Mouse (Mus musculus) monocyte, adult 5-6 weeks (primary cell): ENCODE measurements around the gene Sgms2. TPM values are rescaled to one million over a fixed set of nuclear protein-coding genes. Genes with fewer than 3 reads are reported as not detected.
"Not testable (repeated sequence)": the region's sequence is repeated elsewhere in the genome, so short reads cannot be mapped to it uniquely, and the experiment has no call there.

ENCODE experiments used
- ATAC-seq: fragments of 153-309, 156-312 bp; replicated peaks from 2 replicates; pipeline ENCODE4 v1.8.0; 2017; ENCODE audit warnings: mild to moderate bottlenecking; ENCODE audit not compliant: low TSS enrichment, insufficient number of reproducible peaks, severe bottlenecking, poor library complexity, low FRiP score
- total RNA-seq: library from RNA; stranded (forward); fragments of 200-1000, 200-491, 200-594 nt; gene quantifications from 3 replicates; pipeline ENCODE4 v1.2.3, GENCODE M21; 2017

The Sgms2 gene
- total RNA-seq, 1 experiment from 2014 or later = 15.8 TPM

- no peak for ATAC-seq
Measured at GRCm38 (mm10) chr3:131364632-131365446, 126.4 kb downstream of the Sgms2 start.

- no peak for ATAC-seq
Measured at GRCm38 (mm10) chr3:131364194-131364593, 127.0 kb downstream of the Sgms2 start.

- no peak for ATAC-seq
Measured at GRCm38 (mm10) chr3:131363602-131364001, 127.6 kb downstream of the Sgms2 start.

- no peak for ATAC-seq
Measured at GRCm38 (mm10) chr3:131361960-131362359, 129.3 kb downstream of the Sgms2 start.

GRCm38 (mm10) chr3:131359011-131359410, 132.2 kb downstream of the Sgms2 start:
- no peak for ATAC-seq

- ATAC-seq = no peak
Measured at GRCm38 (mm10) chr3:131358205-131358604, 133.0 kb downstream of the Sgms2 start.

- ATAC-seq = no peak; the same call in 1 of the 2 replicates
Measured at GRCm38 (mm10) chr3:131357643-131358042, 133.6 kb downstream of the Sgms2 start.

- no peak for ATAC-seq
Measured at GRCm38 (mm10) chr3:131356026-131356425, 135.2 kb downstream of the Sgms2 start.

GRCm38 (mm10) chr3:131350539-131350938, 140.7 kb downstream of the Sgms2 start:
- ATAC-seq = no peak

- no peak for ATAC-seq
Measured at GRCm38 (mm10) chr3:131349013-131349412, 142.2 kb downstream of the Sgms2 start.

- no peak for ATAC-seq
Measured at GRCm38 (mm10) chr3:131348579-131348950, 142.6 kb downstream of the Sgms2 start.

- peak; percentile 74 for ATAC-seq
Measured at GRCm38 (mm10) chr3:131347831-131348578, 143.2 kb downstream of the Sgms2 start.

- ATAC-seq = no peak
Measured at GRCm38 (mm10) chr3:131345903-131346302, 145.3 kb downstream of the Sgms2 start.

- ATAC-seq = no peak
Measured at GRCm38 (mm10) chr3:131343311-131343710, 147.9 kb downstream of the Sgms2 start.

- ATAC-seq = no peak
Measured at GRCm38 (mm10) chr3:131340885-131341284, 150.3 kb downstream of the Sgms2 start.

- ATAC-seq = no peak
Measured at GRCm38 (mm10) chr3:131339280-131339679, 151.9 kb downstream of the Sgms2 start.

GRCm38 (mm10) chr3:131337749-131338148, 153.5 kb downstream of the Sgms2 start:
- ATAC-seq = not testable (repeated sequence)

GRCm38 (mm10) chr3:131336629-131337028, 154.6 kb downstream of the Sgms2 start:
- ATAC-seq = no peak

- no peak for ATAC-seq
Measured at GRCm38 (mm10) chr3:131335117-131335547, 156.1 kb downstream of the Sgms2 start.

GRCm38 (mm10) chr3:131327189-131327588, 164.0 kb downstream of the Sgms2 start:
- no peak for ATAC-seq
